Mouse (Mus musculus) cortical plate, adult 2 months (tissue): ENCODE data around the gene Dph2.

ENCODE experiments used
- CTCF ChIP-seq: fragments of 200-500 bp; IDR thresholded peaks from 2 replicates; pipeline ENCODE4 v1.5.1; 2011; ENCODE audit warnings: mild to moderate bottlenecking, control low read depth, low read length; ENCODE audit not compliant: insufficient read depth; ENCODE audit errors: extremely low read depth
- POLR2A ChIP-seq: fragments of 200-500 bp; IDR thresholded peaks from 2 replicates; pipeline ENCODE4 v1.6.1; 2011; ENCODE audit warnings: mild to moderate bottlenecking, low read length, control low read depth; ENCODE audit not compliant: insufficient read depth; ENCODE audit errors: extremely low read depth

GRCm38 (mm10) chr4:117924916-117925315 is 33.1 kb upstream of the Dph2 start:
- TF ChIP-seq CTCF = no peak
- TF ChIP-seq POLR2A = no peak
